Mouse (Mus musculus) ES-E14 (cell line): Measurements from ENCODE around the gene 2610028H24Rik. TPM values are rescaled to one million over a fixed set of nuclear protein-coding genes. Genes with fewer than 3 reads are reported as not detected.

Experiments
- DNase-seq: peaks from one replicate; pipeline ENCODE4 v3.0.0-alpha.2; 2013; ENCODE audit warnings: low read depth, low spot score
- H3K27ac ChIP-seq: 2 replicates; pipeline ENCODE4 v1.5.1; 2012; ENCODE audit warnings: low read depth, mild to moderate bottlenecking, low read length, moderate library complexity, mixed read lengths; ENCODE audit not compliant: poor library complexity, insufficient read depth, severe bottlenecking
- H3K36me3 ChIP-seq: 2 replicates; pipeline ENCODE4 v1.6.1; 2012; ENCODE audit warnings: mild to moderate bottlenecking, low read length, moderate library complexity, mixed read lengths; ENCODE audit not compliant: control insufficient read depth, poor library complexity, insufficient read depth, severe bottlenecking
- H3K4me1 ChIP-seq, 2 experiments: fragments of 150-350 bp in 1 of 2; sonication (generic) in 1 of 2; 2 replicates each; pipeline ENCODE4 v1.6.1; 2012; ENCODE audit warnings: low read length in 2 of 2, mild to moderate bottlenecking in 1 of 2, mixed read lengths in 1 of 2; ENCODE audit not compliant: control insufficient read depth in 2 of 2, insufficient read depth in 2 of 2, poor library complexity in 1 of 2
- H3K4me3 ChIP-seq, 2 experiments: fragments of 150-350 bp in 1 of 2; sonication (generic) in 1 of 2; 2 replicates each; pipeline ENCODE4 v1.5.1; 2012; ENCODE audit warnings: low read length in 2 of 2, low read depth in 1 of 2, mild to moderate bottlenecking in 1 of 2, mixed read lengths in 1 of 2; ENCODE audit not compliant: insufficient read depth in 1 of 2, poor library complexity in 1 of 2, severe bottlenecking in 1 of 2
- H3K9ac ChIP-seq: 2 replicates; pipeline ENCODE4 v1.6.1; 2012; ENCODE audit warnings: low read depth, mild to moderate bottlenecking, low read length, mixed read lengths; ENCODE audit not compliant: poor library complexity, insufficient read depth, severe bottlenecking
- H3K9me3 ChIP-seq: fragments of 150-350 bp; sonication (generic); 2 replicates; pipeline ENCODE4 v1.6.1; 2012; ENCODE audit warnings: low read depth, mild to moderate bottlenecking, low read length; ENCODE audit not compliant: control insufficient read depth, insufficient read depth
- CHD2 ChIP-seq: IDR thresholded peaks from 2 replicates; pipeline ENCODE4 v1.6.1; 2014; ENCODE audit warnings: mild to moderate bottlenecking, low read depth, low read length, inconsistent platforms
- HCFC1 ChIP-seq: IDR thresholded peaks from 2 replicates; pipeline ENCODE4 v1.6.1; 2012; ENCODE audit warnings: low read length, inconsistent platforms, borderline replicate concordance; ENCODE audit not compliant: insufficient read depth
- MAFK ChIP-seq: IDR thresholded peaks from 2 replicates; pipeline ENCODE4 v1.6.1; 2014; ENCODE audit warnings: mild to moderate bottlenecking, low read depth, low read length, inconsistent platforms; ENCODE audit not compliant: insufficient read depth
- ZC3H11A ChIP-seq: IDR thresholded peaks from 2 replicates; pipeline ENCODE4 v1.6.1; 2012; ENCODE audit warnings: low read depth, mild to moderate bottlenecking, inconsistent platforms, low read length, borderline replicate concordance
- ZNF384 ChIP-seq: IDR thresholded peaks from 2 replicates; pipeline ENCODE4 v1.6.1; 2012; ENCODE audit warnings: low read depth, low read length, inconsistent platforms
- in situ Hi-C, 2 experiments: fragments of 600-800 bp; cut with MboI; formaldehyde crosslinking; loops; one replicate each; pipeline ENCODE4 v1.15.1; 2025; ENCODE audit warnings: low sequenced_read_pairs in 2 of 2, inconsistent platforms in 1 of 2; ENCODE audit not compliant: unreplicated experiment in 2 of 2
- total RNA-seq: library from RNA; depleted of rRNA; stranded (reverse); fragments of 300-350 nt; gene quantifications from 2 replicates; pipeline ENCODE4 v1.2.3, GENCODE M21; 2012

2610028H24Rik gene
- total RNA-seq, 1 experiment = 0.36 TPM

DNA sequence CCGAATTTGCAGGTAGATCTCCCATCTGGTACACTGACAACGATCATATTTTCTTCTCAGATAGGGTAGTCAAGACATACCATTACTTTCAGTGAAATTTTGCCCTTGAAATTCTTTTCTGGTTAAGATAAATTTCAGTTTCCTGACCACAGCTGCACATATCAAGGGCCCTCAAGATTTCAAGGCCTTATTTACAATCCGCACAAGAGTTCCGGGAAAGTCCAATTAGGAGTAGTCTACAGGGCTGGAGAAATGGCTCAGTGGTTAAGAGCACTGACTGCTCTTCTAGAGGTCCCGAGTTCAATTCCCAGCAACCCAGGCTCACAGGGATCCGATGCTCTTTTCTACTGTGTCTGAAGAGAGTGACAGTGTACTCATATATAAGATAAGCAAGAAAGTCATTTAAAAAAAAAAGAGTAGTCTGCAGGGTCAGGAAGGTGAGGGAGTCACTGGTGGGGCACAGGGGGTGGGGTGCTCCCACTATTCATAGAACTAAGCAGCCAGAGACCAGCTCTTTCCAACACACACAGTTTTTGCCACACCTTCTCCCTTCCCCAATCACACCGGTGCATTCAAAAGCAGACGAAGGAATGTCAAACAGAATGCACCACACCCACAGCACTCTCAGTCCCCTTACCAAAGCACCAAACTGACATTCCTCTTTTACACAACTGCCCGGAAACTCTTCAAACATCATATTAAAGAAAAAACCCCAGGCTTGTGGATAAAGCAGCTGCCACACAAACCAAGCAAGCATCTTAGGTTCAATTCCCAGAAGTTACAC lies 9.6 kb upstream of the 2610028H24Rik start:
- H3K36me3 ChIP-seq = peaks cover 36% of the 10 kb centered on the region
- H3K27ac ChIP-seq = peak overlapping the region; percentile 45; the same call in 1 of the 2 replicates
- in situ Hi-C loops = no loop called here
- peak overlapping the region; percentile 13; the same call in 1 of the 2 replicates for H3K9ac ChIP-seq
- peaks cover 3 to 18% of the 10 kb centered on the region in 2 experiments; a peak in 3 of 4 replicates for H3K4me1 ChIP-seq
- peak; percentile 47 for DNase-seq
- TF ChIP-seq HCFC1 (no peak), ZC3H11A (no peak), CHD2 (no peak)
- peak overlapping the region; percentile 31 to 45 for H3K4me3 ChIP-seq
- no peaks in the 10 kb centered on the region for H3K9me3 ChIP-seq

DNA sequence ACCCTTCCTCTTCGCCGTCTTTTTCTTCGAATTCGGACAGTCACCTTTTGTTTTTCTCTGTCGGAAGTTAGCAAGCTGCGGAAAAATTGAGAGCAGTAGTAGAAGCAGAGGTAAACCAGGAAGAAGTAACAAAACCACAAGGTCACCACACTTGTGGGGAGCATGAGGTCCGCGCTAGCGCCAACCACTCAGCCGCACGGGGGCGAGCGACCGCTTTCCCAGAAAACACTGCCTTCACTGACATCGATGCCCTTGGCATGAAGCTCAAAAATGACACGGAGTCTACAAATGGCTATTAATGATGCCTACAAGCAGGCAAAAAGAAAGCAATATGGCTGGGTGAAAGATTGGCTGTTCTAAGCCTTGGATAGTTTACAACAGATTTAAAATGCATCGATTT lies 8.6 kb upstream of the 2610028H24Rik start, which contains the start of gene AC141477.1:
AC141477.1 (minus strand) TSS at position 164 of the 400 bp plus-strand sequence.
- Histone ChIP-seq H3K4me1 (peaks cover 3 to 18% of the 10 kb centered on the region in 2 experiments; a peak in 3 of 4 replicates), H3K4me3 (peak within 1 kb of the TSS; percentile 31 to 45), H3K9ac (peak within 1 kb of the TSS; percentile 51; the same call in 1 of the 2 replicates), H3K36me3 (peaks cover 28% of the 10 kb centered on the region), H3K27ac (peak within 1 kb of the TSS; percentile 45; the same call in 1 of the 2 replicates), H3K9me3 (no peaks in the 10 kb centered on the region)
- TF ChIP-seq MAFK = no peak
- no peak for TF ChIP-seq HCFC1
- no peak for TF ChIP-seq ZNF384
- TF ChIP-seq CHD2 = no peak
- TF ChIP-seq ZC3H11A = no peak
- in situ Hi-C loops = no loop called here
- DNase-seq = no peak

GRCm38 (mm10) chr10:76442178-76443088 lies 6.4 kb upstream of the 2610028H24Rik start, which contains the start of gene Pcnt:
TSS of gene Pcnt (minus strand) at chr10:76442786.
- Histone ChIP-seq H3K36me3 (peaks cover 13% of the 10 kb centered on the region), H3K4me3 (peak within 1 kb of the TSS; percentile 94 to 96), H3K9me3 (no peaks in the 10 kb centered on the region), H3K9ac (peak within 1 kb of the TSS; percentile 98), H3K27ac (peak within 1 kb of the TSS; percentile 98), H3K4me1 (peaks cover 3 to 19% of the 10 kb centered on the region in 2 experiments; a peak in 3 of 4 replicates)
- peak; percentile 96 for DNase-seq
- in situ Hi-C loops = no loop called here
- TF ChIP-seq ZNF384 = no peak
- TF ChIP-seq MAFK = no peak
- peak; percentile 69; the same call in 1 of the 2 replicates for TF ChIP-seq HCFC1
- TF ChIP-seq CHD2 = peak; percentile 95
- no peak for TF ChIP-seq ZC3H11A

DNA sequence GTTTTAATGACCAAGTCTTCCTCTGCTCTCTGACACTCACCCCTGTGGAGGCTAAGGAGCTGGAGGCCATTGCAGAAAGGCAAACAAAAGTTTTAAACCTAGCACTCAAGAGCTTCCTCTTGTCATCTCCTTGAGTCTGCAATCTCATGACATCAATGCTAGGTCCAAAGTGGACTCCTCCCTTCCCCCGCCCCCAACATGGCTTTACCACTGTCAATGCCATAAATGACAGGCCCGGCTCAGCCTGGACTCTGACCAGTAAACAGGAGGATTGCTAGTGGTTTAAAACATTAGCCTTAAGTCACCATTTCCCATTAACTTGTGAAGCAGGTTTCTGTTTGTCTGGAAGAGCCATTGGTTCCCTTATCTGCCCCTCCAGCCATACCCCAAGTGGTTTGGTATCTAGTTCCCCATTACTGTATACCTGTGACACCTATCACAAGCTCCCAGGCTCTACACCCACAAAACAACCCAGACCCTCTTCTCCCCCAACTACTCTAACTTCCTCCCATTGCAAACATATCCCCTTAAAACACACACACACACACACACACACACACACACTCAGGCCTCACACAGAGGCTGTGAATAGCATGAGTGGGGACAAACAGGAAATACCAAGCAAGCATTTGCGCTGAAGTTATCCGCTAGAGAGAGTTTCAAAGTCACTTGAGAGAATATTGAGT lies 2.7 kb upstream of the 2610028H24Rik start:
- no peak overlapping the region for H3K4me3 ChIP-seq
- no peak overlapping the region for H3K27ac ChIP-seq
- H3K4me1 ChIP-seq = peaks cover 3 to 8% of the 10 kb centered on the region in 2 experiments; a peak in 2 of 4 replicates
- H3K9ac ChIP-seq = no peak overlapping the region
- no peak for DNase-seq
- no peak for TF ChIP-seq HCFC1
- no peak for TF ChIP-seq ZNF384
- no peak for TF ChIP-seq MAFK
- no peak for TF ChIP-seq ZC3H11A
- TF ChIP-seq CHD2 = no peak
- in situ Hi-C loops = no loop called here
- peaks cover 3% of the 10 kb centered on the region; the same call in 1 of the 2 replicates for H3K36me3 ChIP-seq
- H3K9me3 ChIP-seq = no peaks in the 10 kb centered on the region
